Mouse (Mus musculus): ENCODE measurements at regions not wholly inside any gene's neighbourhood (a gene's known extent, or its start where the extent isn't known, plus 50 kb on each side); places are given as distances from the start of the nearest gene placed in this dataset.

- no peak for DNase-seq (ENCODE audit: low read depth, low spot score)
Measured at GRCm38 (mm10) chr1:76075685-76076455, 529.8 kb downstream of the Slc4a3 start.

GRCm38 (mm10) chr1:76080241-76080640, 534.2 kb downstream of the Slc4a3 start:
- DNase-seq (ENCODE audit: low read depth, low spot score) = no peak

GRCm38 (mm10) chr1:76081700-76082099, 535.6 kb downstream of the Slc4a3 start:
- DNase-seq (ENCODE audit: low read depth, low spot score) = no peak

- no peak for DNase-seq (ENCODE audit: low read depth, low spot score)
Measured at GRCm38 (mm10) chr1:76083273-76084036, 537.4 kb downstream of the Slc4a3 start.

GRCm38 (mm10) chr1:76091031-76091430, 545.0 kb downstream of the Slc4a3 start:
- no peak for DNase-seq (ENCODE audit: low read depth, low spot score)

- DNase-seq (ENCODE audit: low read depth, low spot score) = peak; percentile 46
Measured at GRCm38 (mm10) chr1:76113281-76113680, 567.2 kb downstream of the Slc4a3 start.

- no peak for DNase-seq (ENCODE audit: low read depth, low spot score)
Measured at GRCm38 (mm10) chr1:76120840-76121239, 574.8 kb downstream of the Slc4a3 start.

GRCm38 (mm10) chr1:76130353-76130752, 584.3 kb downstream of the Slc4a3 start:
- DNase-seq (ENCODE audit: low read depth, low spot score) = no peak

GRCm38 (mm10) chr1:76136810-76137209, 590.7 kb downstream of the Slc4a3 start:
- DNase-seq (ENCODE audit: low read depth, low spot score) = no peak

GRCm38 (mm10) chr1:76137701-76138100, 591.6 kb downstream of the Slc4a3 start:
- no peak for DNase-seq (ENCODE audit: low read depth, low spot score)

- no peak for DNase-seq (ENCODE audit: low read depth, low spot score)
Measured at GRCm38 (mm10) chr1:76143516-76143915, 597.5 kb downstream of the Slc4a3 start.

- DNase-seq (ENCODE audit: low read depth, low spot score) = no peak
Measured at GRCm38 (mm10) chr1:76148963-76149362, 602.9 kb downstream of the Slc4a3 start.

- DNase-seq (ENCODE audit: low read depth, low spot score) = no peak
Measured at GRCm38 (mm10) chr1:76156291-76156690, 610.2 kb downstream of the Slc4a3 start.

- DNase-seq (ENCODE audit: low read depth, low spot score) = no peak
Measured at GRCm38 (mm10) chr1:76167486-76167885, 621.4 kb downstream of the Slc4a3 start.

GRCm38 (mm10) chr1:76181181-76181580, 635.1 kb downstream of the Slc4a3 start:
- DNase-seq (ENCODE audit: low read depth, low spot score) = no peak

GRCm38 (mm10) chr1:76194844-76195243, 648.8 kb downstream of the Slc4a3 start:
- DNase-seq (ENCODE audit: low read depth, low spot score) = no peak

- DNase-seq (ENCODE audit: low read depth, low spot score) = no peak
Measured at GRCm38 (mm10) chr1:76197651-76198050, 651.6 kb downstream of the Slc4a3 start.

GRCm38 (mm10) chr1:76200906-76201305, 654.8 kb downstream of the Slc4a3 start:
- DNase-seq (ENCODE audit: low read depth, low spot score) = no peak

- no peak for DNase-seq (ENCODE audit: low read depth, low spot score)
Measured at GRCm38 (mm10) chr1:76212486-76212885, 666.4 kb downstream of the Slc4a3 start.

GRCm38 (mm10) chr1:76244721-76245120, 698.7 kb downstream of the Slc4a3 start:
- peak; percentile 9 for DNase-seq (ENCODE audit: low read depth, low spot score)

- DNase-seq (ENCODE audit: low read depth, low spot score) = no peak
Measured at GRCm38 (mm10) chr1:76246181-76246796, 700.2 kb downstream of the Slc4a3 start.

GRCm38 (mm10) chr1:76247126-76247525, 701.1 kb downstream of the Slc4a3 start:
- DNase-seq (ENCODE audit: low read depth, low spot score) = no peak
